Mouse (Mus musculus): Measurements from ENCODE around the gene Mtap. TPM values are rescaled to one million over a fixed set of nuclear protein-coding genes. Genes with fewer than 3 reads are reported as not detected.

The Mtap gene
- 10 to 100 TPM in 1 of 2 experiments, 1 to 10 TPM in 1; 9.7 to 10.2 TPM for total RNA-seq (2021)

- peak; percentile 79 to 81 for DNase-seq
Measured at GRCm38 (mm10) chr4:89136906-89137541, at the start of gene Mtap. Gene Mtap (plus strand): TSS chr4:89137122.

GRCm38 (mm10) chr4:89089110-89089509 is 47.8 kb upstream of the Mtap start:
- DNase-seq: no peak

- DNase-seq: no peak
Measured at GRCm38 (mm10) chr4:89090217-89090616, 46.7 kb upstream of the Mtap start.

DNA sequence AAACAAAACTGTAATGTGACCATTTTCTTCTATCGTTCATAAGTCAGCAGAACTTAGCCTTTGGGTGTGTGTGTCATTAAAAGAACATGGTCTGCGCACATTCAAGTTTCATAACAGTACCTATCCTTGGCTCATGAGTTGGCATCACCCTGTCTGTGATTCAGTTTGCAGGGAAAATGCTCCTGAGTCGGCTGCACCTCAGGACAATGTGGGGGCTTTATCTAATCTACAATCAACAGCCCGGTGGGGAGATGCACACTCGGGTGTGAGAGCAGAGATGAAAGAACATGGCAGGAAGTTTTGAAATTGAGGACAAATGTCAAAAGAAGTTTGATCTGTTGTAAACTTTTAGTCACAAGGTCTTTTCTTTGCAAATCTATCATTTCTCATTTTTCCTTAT is 44.8 kb upstream of the Mtap start:
- no peak for DNase-seq

DNA sequence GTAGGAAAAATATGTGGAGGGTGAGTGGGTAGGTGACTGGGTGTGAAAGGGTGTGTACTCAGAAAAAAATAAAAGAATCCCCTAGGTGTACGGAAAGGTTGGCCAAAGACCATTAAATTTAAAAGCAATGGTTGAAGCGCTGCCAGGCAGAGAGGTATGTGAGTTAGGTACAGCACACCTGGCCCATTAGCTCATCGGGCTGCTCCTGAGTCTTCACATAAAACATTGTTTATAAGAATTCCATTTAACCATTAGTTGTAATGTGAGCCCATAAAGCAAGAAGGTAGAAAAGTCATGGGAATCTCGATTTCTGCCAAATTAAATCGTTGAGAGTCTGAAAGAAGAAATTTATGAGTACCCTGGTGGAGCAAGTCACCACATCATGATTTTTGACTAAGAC is 42.1 kb upstream of the Mtap start:
- DNase-seq: no peak

- no peak for DNase-seq
Measured at GRCm38 (mm10) chr4:89098261-89098660, 38.7 kb upstream of the Mtap start.

DNA sequence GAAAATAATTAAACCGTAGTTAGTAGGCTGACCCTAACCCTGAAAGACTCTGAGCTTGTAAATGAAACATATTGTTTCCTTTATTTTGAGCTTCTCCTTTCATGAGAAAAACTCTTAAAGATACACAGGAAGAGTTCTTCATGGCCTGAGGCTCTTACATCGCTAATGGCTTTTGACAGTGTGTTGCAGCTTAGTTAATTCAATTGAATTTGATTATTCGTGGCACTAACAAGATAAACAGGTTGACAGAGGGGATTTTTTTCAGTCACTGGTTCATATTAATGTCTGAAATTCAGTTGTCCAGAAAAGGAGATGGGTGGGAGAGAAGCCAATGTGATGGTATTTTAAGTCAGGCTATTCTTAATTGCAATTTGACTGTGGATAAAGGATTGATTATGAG is 35.6 kb upstream of the Mtap start:
- DNase-seq: no peak

GRCm38 (mm10) chr4:89102283-89102682 is 34.6 kb upstream of the Mtap start:
- no peak for DNase-seq

DNA sequence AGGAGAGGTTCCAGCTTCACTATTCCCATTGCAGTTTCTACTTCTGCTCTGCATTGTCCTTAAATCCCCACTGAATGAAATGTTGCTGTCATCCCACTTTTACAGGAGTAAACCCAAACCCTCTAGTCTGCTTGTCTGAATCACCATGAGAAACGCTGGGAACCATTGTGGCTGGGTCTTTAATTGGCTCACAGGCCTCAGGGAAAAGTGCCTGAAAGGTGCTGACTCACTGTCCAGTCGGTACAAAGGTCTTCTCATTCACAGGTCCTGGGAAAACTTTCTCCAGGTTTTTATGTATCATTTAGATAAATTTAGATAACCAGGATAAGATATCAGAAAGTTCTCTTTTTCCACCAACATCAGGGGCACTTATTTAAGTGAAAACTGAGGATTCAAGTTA is 31.4 kb upstream of the Mtap start:
- no peak for DNase-seq

DNA sequence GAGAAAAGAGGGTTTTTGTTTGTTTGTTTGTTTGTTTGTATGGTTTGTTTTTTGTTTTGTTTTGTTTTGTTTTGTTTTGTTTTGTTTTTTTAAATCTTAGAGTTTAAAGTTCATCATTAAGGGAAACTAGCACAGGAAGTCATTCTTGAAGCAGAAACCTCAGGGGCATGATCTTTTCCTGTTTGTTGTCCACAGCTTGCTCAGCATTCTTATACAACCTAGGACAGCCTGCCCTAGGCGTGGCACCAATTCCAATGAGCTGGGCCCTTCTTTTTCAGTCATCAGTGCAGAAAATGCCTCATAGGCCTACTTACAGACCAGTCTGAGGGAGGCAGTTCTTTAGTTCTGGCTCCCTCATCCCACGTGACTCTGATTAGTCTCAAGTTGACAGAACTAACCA is 30.4 kb upstream of the Mtap start:
- DNase-seq: no peak

GRCm38 (mm10) chr4:89112168-89112710 is 24.7 kb upstream of the Mtap start:
- DNase-seq: no peak

- no peak for DNase-seq
Measured at GRCm38 (mm10) chr4:89112782-89113181, 24.1 kb upstream of the Mtap start.

DNA sequence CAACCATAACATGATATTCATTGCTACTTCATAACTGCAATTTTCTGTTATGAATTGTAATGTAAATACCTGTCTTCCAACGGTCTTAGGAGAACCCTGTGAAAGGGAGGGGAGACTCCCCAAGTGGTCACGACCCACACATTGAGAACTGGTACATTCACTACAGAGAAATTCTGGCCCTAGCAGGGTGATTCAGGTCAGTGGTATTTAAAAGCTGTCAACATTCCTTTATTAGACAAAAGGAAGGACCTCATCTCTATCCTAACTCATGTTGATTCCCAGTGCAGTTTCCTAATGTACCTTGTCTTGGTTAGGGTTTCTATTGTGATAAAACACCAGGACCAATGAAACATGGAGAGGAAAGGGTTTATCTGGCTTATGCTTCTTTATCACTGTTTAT is 20.9 kb upstream of the Mtap start:
- DNase-seq: no peak

GRCm38 (mm10) chr4:89119900-89120299 is 17.0 kb upstream of the Mtap start:
- DNase-seq: no peak

DNA sequence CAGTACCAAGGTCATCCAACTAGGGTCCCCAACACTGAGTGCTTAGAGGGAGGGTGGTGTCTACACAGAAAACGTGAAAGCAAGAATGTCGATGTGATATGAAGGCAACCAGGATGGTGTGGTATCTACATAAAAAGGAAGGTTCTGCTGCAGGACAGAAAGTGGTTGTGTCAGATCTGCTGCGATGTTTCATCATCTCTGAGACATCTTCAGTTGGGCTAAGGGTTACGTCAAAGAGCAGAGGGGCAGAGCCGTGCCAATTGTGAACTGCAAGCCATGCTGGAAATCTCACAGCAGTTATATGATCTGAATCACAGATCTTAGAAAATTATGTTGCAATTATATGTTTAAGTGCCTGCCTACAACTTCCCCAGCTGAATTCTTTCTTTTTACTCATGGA is 16.6 kb upstream of the Mtap start:
- no peak for DNase-seq

GRCm38 (mm10) chr4:89123446-89124243 is 13.3 kb upstream of the Mtap start:
- no peak for DNase-seq

GRCm38 (mm10) chr4:89127674-89128073 is 9.2 kb upstream of the Mtap start:
- DNase-seq: no peak

DNA sequence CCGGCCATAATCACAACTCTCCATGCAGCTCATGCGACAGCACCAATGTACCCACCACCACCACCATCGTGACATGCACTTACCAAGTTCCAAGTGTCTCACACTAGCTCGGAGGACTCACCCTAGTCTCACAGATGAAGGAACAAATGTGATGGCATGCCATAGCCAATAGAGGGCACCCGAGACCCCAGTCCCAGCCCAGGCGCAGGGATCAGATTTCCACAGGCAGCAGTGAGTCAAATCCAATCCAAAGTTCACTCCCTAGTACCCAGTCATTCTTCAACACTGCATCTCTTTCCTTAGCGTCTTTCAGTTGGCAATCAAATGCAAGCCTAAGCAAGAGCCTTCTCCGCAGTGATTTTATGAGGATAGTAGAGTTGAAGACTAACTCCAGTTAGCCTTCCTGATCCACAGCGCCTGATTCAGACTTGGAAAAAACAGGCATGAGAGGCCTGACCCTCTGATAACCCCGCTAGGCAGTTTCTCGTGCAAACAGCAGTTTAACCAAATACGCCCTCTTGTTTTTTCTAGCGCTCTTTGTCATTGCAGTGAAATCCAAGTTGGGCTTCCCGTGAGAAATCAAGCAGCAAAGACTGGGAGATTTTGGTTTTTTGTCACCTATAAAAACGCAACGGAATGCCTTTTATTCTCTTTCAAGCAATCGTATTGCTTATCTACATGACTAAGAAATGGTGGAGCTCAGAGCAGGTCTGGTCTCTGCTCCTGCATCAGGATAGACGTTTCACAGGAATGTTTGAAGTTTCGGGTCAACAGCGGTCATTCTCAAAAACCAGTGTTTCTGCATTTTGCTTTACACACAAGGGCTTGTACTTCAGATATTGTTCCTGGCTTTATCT is 8.6 kb upstream of the Mtap start:
- DNase-seq: peak in 1 of 2 experiments; percentile 11

GRCm38 (mm10) chr4:89128937-89129277 is 8.0 kb upstream of the Mtap start:
- no peak for DNase-seq

GRCm38 (mm10) chr4:89129311-89129913 is 7.5 kb upstream of the Mtap start:
- peak; percentile 43 to 48 for DNase-seq

DNA sequence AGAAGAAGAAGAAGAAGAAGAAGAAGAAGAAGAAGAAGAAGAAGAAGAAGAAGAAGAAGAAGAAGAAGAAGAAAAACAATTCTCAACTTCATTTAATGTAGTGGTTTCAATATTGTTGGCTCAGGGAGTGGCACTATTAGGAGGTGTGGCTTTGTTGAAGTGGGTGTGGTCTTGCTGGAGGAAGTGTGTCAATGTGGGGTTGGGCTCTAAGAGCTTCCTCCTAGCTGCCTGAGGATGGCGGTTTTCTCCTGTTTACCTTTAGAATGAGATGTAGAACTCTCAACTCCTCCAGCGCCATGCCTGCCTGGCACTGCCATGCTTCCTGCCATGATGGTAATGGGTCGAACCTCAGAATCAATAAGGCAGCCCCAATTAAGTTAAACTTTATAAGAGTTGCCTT is 5.1 kb upstream of the Mtap start:
- DNase-seq: no peak

GRCm38 (mm10) chr4:89136356-89136755 is 566 bp upstream of the Mtap start:
- DNase-seq: no peak
